Mouse (Mus musculus) liver, embryonic 14.5 days (tissue): ENCODE data around the gene Zswim7. TPM values are rescaled to one million over a fixed set of nuclear protein-coding genes. Genes with fewer than 3 reads are reported as not detected.
"Not testable (repeated sequence)": the region's sequence is repeated elsewhere in the genome, so short reads cannot be mapped to it uniquely, and the experiment has no call there.

Experiments used
- ATAC-seq: fragments of 200-750 bp; cut with Nextera tagmentation; 2 replicates; pipeline ENCODE4 v1.8.0; 2017; ENCODE audit warnings: moderate number of reproducible peaks, mild to moderate bottlenecking, moderate library complexity; ENCODE audit not compliant: insufficient read depth
- DNase-seq, 3 experiments: peaks; one replicate each; pipeline ENCODE4 v3.0.0-alpha.2; 2012 to 2013; ENCODE audit warnings: low read depth in 3 of 3, low spot score in 3 of 3
- H3K27ac ChIP-seq: fragments of 300-500 bp; sonication (generic); 2 replicates; pipeline ENCODE4 v1.5.1; 2014; ENCODE audit warnings: moderate library complexity, mild to moderate bottlenecking, control low read depth, inconsistent platforms
- H3K27me3 ChIP-seq: fragments of 300-500 bp; sonication (generic); 2 replicates; pipeline ENCODE4 v1.6.1; 2014; ENCODE audit warnings: mild to moderate bottlenecking, low read length, moderate library complexity; ENCODE audit not compliant: control insufficient read depth, insufficient read depth
- H3K36me3 ChIP-seq: fragments of 300-500 bp; sonication (generic); replicated peaks from 2 replicates; pipeline ENCODE4 v1.6.1; 2014; ENCODE audit warnings: low read depth; ENCODE audit not compliant: control insufficient read depth, insufficient read depth
- H3K4me1 ChIP-seq, 2 experiments: fragments of 200-500 bp in 1 of 2; fragments of 300-500 bp in 1 of 2; sonication (generic) in 1 of 2; replicated peaks; 2 replicates each; pipeline ENCODE4 v1.6.1; 2012 to 2014; ENCODE audit warnings: antibody characterized with exemption in 1 of 2, inconsistent platforms in 1 of 2, low read length in 1 of 2; ENCODE audit not compliant: control insufficient read depth in 2 of 2, insufficient read depth in 2 of 2
- H3K4me2 ChIP-seq: fragments of 300-500 bp; sonication (generic); 2 replicates; pipeline ENCODE4 v1.6.1; 2014; ENCODE audit warnings: low read depth, mild to moderate bottlenecking, control low read depth, moderate library complexity
- H3K4me3 ChIP-seq, 2 experiments: fragments of 200-500 bp in 1 of 2; fragments of 300-500 bp in 1 of 2; sonication (generic) in 1 of 2; 2 replicates each; pipeline ENCODE4 v1.5.1; 2012 to 2014; ENCODE audit warnings: low read depth in 2 of 2, low read length in 2 of 2, mild to moderate bottlenecking in 2 of 2, control low read depth in 1 of 2, inconsistent platforms in 1 of 2, moderate library complexity in 1 of 2; ENCODE audit not compliant: insufficient read depth in 1 of 2
- H3K9ac ChIP-seq: fragments of 300-500 bp; sonication (generic); replicated peaks from 2 replicates; pipeline ENCODE4 v1.6.1; 2014; ENCODE audit warnings: mild to moderate bottlenecking, control low read depth, moderate library complexity
- H3K9me3 ChIP-seq: fragments of 300-500 bp; sonication (generic); 2 replicates; pipeline ENCODE4 v1.6.1; 2016; ENCODE audit warnings: low read length, mixed read lengths; ENCODE audit not compliant: control insufficient read depth
- CTCF ChIP-seq: IDR thresholded peaks from 2 replicates; pipeline ENCODE4 v1.5.1; 2016; ENCODE audit warnings: antibody characterized with exemption, low read depth, control low read depth
- EP300 ChIP-seq: IDR thresholded peaks from 2 replicates; pipeline ENCODE4 v1.6.1; 2016; ENCODE audit warnings: antibody characterized with exemption, low read depth
- WGBS: fragments of 180-500 bp; shearing (Covaris S2); extraction: QIAGEN DNeasy Blood & Tissue Kit; methylation state at CpG from one replicate; pipeline ENCODE4 v1.1.7; 2014; ENCODE audit not compliant: insufficient replicate concordance; 5-methylcytosine and 5-hydroxymethylcytosine counted together
- polyA plus RNA-seq, 2 experiments: library from polyadenylated mRNA; depleted of rRNA in 1 of 2; stranded (reverse) in 1 of 2; unstranded in 1 of 2; fragments of >200 nt; fragmentation: Nextera tagmentation in 1 of 2; extraction: Ambion mirVana in 1 of 2; gene quantifications; 2 replicates each; pipeline versions ENCODE4 v1.2.1 to v1.2.3; 2012 to 2014

The Zswim7 gene
- polyA plus RNA-seq, 2 experiments: 7.9 to 11.4 TPM

DNA sequence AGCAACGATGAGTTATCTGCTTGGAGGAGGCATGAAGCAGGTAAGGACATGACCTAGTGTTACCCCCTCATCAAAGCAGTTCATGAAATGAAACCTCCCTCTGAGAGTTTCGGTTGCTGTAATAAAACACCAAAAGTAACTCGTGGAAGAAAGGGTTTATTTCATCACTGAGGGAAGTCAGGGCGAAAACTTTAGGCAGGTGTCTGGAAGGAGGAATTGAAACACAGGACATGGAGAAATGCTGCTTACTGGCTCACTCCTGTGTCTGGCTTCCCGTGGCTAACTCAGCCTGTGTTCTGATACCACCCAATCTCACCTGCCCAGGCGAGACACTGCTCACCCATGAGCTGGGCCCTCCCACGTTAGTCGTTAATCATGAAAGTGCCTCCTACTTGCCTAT lies 3.8 kb upstream of the Zswim7 start:
- Histone ChIP-seq H3K4me2 (no peak overlapping the region), H3K9me3 (no peaks in the 10 kb centered on the region), H3K4me3 (no peak overlapping the region), H3K9ac (no peak overlapping the region), H3K27me3 (no peaks in the 10 kb centered on the region), H3K4me1 (peaks cover 6 to 11% of the 10 kb centered on the region in 2 experiments; a peak in 3 of 4 replicates), H3K27ac (no peak overlapping the region), H3K36me3 (no peaks in the 10 kb centered on the region; the same call in 1 of the 2 replicates)
- ATAC-seq (no peak), DNase-seq (no peak)
- TF ChIP-seq EP300 (no peak), CTCF (no peak)
- WGBS: 70% methylated on average over 8 of the region's 8 CpGs

DNA sequence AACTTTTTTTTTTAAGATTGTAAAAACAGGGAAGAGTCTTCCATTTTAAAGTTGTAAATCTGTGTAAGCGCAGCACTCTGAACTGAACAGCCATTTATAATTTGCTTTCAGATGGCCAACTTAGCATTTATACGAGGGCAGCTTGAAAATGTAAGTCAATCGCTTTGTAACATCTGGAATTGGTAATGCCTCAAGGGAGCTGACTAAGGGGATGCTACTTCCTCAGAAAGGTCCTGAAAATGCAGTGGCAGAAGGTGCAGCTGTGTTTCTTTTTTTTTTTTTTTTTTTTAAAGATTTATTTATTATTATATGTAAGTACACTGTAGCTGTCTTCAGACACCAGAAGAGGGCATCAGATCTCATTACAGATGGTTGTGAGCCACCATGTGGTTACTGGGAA lies 2.8 kb upstream of the Zswim7 start:
- H3K27ac ChIP-seq, H3K36me3 ChIP-seq, H3K9ac ChIP-seq, H3K27me3 ChIP-seq, H3K9me3 ChIP-seq, H3K4me2 ChIP-seq, ATAC-seq, H3K4me3 ChIP-seq, DNase-seq: not testable (repeated sequence)
- H3K4me1 ChIP-seq: peaks cover 6 to 11% of the 10 kb centered on the region in 2 experiments; a peak in 3 of 4 replicates
- WGBS: 83% methylated on average over 3 of the region's 3 CpGs

GRCm38 (mm10) chr11:62281601-62281997 lies 424 bp upstream of the Zswim7 start:
- ATAC-seq: peak; percentile 83
- peak in 2 of 3 experiments; percentile 45 to 47 for DNase-seq
- Histone ChIP-seq H3K27me3 (no peaks in the 10 kb centered on the region), H3K4me2 (peak overlapping the region; percentile 84), H3K36me3 (no peaks in the 10 kb centered on the region; the same call in 1 of the 2 replicates), H3K4me3 (peak overlapping the region; percentile 78 to 87), H3K4me1 (peaks cover 6 to 15% of the 10 kb centered on the region in 2 experiments), H3K9ac (peak overlapping the region; percentile 67), H3K9me3 (no peaks in the 10 kb centered on the region), H3K27ac (no peak overlapping the region; the same call in 1 of the 2 replicates)
- WGBS: 1% methylated on average over 56 of the region's 57 CpGs
- no peak for TF ChIP-seq EP300
- TF ChIP-seq CTCF: no peak

- H3K36me3 ChIP-seq: no peaks in the 10 kb centered on the region
- 5% methylated on average over 5 of the region's 5 CpGs for WGBS
- ATAC-seq (peak; percentile 31), DNase-seq (peak; percentile 57 to 79 (median 62))
- H3K27ac ChIP-seq: no peak overlapping the region
- TF ChIP-seq EP300: no peak
- peak; percentile 93 for TF ChIP-seq CTCF
- H3K4me1 ChIP-seq: peaks cover 6 to 15% of the 10 kb centered on the region in 2 experiments
- H3K9ac ChIP-seq: no peak overlapping the region
- H3K27me3 ChIP-seq: no peaks in the 10 kb centered on the region
- no peak overlapping the region; the same call in 1 of the 2 replicates for H3K4me2 ChIP-seq
- H3K9me3 ChIP-seq: no peaks in the 10 kb centered on the region
- no peak overlapping the region for H3K4me3 ChIP-seq
These were observed 3.1 kb downstream of the Zswim7 start for GRCm38 (mm10) chr11:62278027-62278426.

DNA sequence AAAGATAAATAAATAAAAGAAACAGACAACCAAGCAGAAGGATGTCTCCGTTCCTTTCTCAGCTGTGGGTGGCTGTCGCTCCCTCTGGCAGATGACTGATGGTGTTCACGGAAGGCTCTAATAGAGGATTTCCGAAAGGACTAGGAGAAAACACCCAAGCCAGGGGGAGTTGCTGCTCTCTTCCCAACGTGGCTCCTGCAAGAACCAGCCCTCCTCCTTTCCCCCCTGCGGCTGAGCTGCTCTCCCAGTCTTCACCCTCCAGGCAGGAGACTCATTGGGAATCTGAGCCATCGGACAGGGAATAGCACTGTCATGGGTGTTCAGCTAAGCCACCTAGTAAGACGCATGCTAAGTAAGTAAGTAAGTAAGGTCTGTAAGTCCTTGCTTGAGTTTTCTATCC lies 4.1 kb downstream of the Zswim7 start:
- Histone ChIP-seq H3K4me2 (no peak overlapping the region), H3K27ac (no peak overlapping the region), H3K27me3 (no peaks in the 10 kb centered on the region), H3K4me3 (no peak overlapping the region), H3K4me1 (peaks cover 5 to 14% of the 10 kb centered on the region in 2 experiments), H3K36me3 (no peaks in the 10 kb centered on the region), H3K9ac (no peak overlapping the region), H3K9me3 (no peaks in the 10 kb centered on the region)
- 68% methylated on average over 8 of the region's 8 CpGs for WGBS
- ATAC-seq: no peak
- TF ChIP-seq CTCF: no peak
- no peak for TF ChIP-seq EP300
- no peak for DNase-seq
